Mouse (Mus musculus) intestine, embryonic 16.5 days (tissue): ENCODE results near the gene Tulp2. TPM values are rescaled to one million over a fixed set of nuclear protein-coding genes. Genes with fewer than 3 reads are reported as not detected.
A peak's percentile ranks its signal among the peaks of the same experiment; 100 is the strongest.
"Not testable (repeated sequence)": the region's sequence is repeated elsewhere in the genome, so short reads cannot be mapped to it uniquely, and the experiment has no call there.

Source experiments
- ATAC-seq: fragments of 200-750 bp; cut with Nextera tagmentation; 2 replicates; pipeline ENCODE4 v1.8.0; 2017; ENCODE audit warnings: moderate TSS enrichment, moderate library complexity
- H3K27ac ChIP-seq: fragments of 300-500 bp; sonication (generic); 2 replicates; pipeline ENCODE4 v1.5.1; 2014; ENCODE audit warnings: mild to moderate bottlenecking, low read length
- H3K27me3 ChIP-seq: fragments of 300-500 bp; sonication (generic); replicated peaks from 2 replicates; pipeline ENCODE4 v1.6.1; 2014; ENCODE audit warnings: low read length, control low read depth, mixed read lengths; ENCODE audit not compliant: control insufficient read depth, insufficient read depth
- H3K36me3 ChIP-seq: fragments of 300-500 bp; sonication (generic); 2 replicates; pipeline ENCODE4 v1.6.1; 2014; ENCODE audit warnings: low read length, control low read depth; ENCODE audit not compliant: control insufficient read depth, insufficient read depth
- H3K4me1 ChIP-seq: fragments of 300-500 bp; sonication (generic); 2 replicates; pipeline ENCODE4 v1.6.1; 2014; ENCODE audit warnings: low read length, control low read depth, mixed read lengths; ENCODE audit not compliant: control insufficient read depth, insufficient read depth
- H3K4me2 ChIP-seq: fragments of 300-500 bp; sonication (generic); 2 replicates; pipeline ENCODE4 v1.6.1; 2014; ENCODE audit warnings: low read depth, low read length, control low read depth
- H3K4me3 ChIP-seq: fragments of 300-500 bp; sonication (generic); 2 replicates; pipeline ENCODE4 v1.5.1; 2014; ENCODE audit warnings: mild to moderate bottlenecking, low read length
- H3K9ac ChIP-seq: fragments of 300-500 bp; sonication (generic); 2 replicates; pipeline ENCODE4 v1.6.1; 2014; ENCODE audit warnings: low read depth, low read length
- H3K9me3 ChIP-seq: fragments of 300-500 bp; sonication (generic); 2 replicates; pipeline ENCODE4 v1.6.1; 2016; ENCODE audit warnings: low read length, control low read depth; ENCODE audit not compliant: control insufficient read depth
- WGBS: fragments of 180-500 bp; shearing (Covaris S2); extraction: QIAGEN DNeasy Blood & Tissue Kit; methylation state at CpG from one replicate; pipeline ENCODE4 v1.1.7; 2014; 5-methylcytosine and 5-hydroxymethylcytosine counted together
- polyA plus RNA-seq: library from polyadenylated mRNA; unstranded; fragments of >200 nt; fragmentation: Nextera tagmentation; extraction: Ambion mirVana; gene quantifications from 2 replicates; pipeline ENCODE4 v1.2.1, GENCODE M21; 2015

Gene Tulp2
- polyA plus RNA-seq, 1 experiment from 2014 or later, result 0.93 TPM

- peak overlapping the region; percentile 82 for H3K4me3 ChIP-seq
- H3K36me3 ChIP-seq, result peaks cover 17% of the 10 kb centered on the region
- H3K27ac ChIP-seq, result peak overlapping the region; percentile 92
- peak overlapping the region; percentile 77 for H3K9ac ChIP-seq
- peaks cover 29% of the 10 kb centered on the region for H3K4me1 ChIP-seq
- peak; percentile 49 for ATAC-seq
- H3K27me3 ChIP-seq, result no peaks in the 10 kb centered on the region
- no peaks in the 10 kb centered on the region for H3K9me3 ChIP-seq
- peak overlapping the region; percentile 67 for H3K4me2 ChIP-seq
- WGBS, result under 1% methylated on average over 43 of the region's 43 CpGs
These were observed 22.7 kb upstream of the Tulp2 start for GRCm38 (mm10) chr7:45458748-45459563.

GRCm38 (mm10) chr7:45459564-45460140 is 22.0 kb upstream of the Tulp2 start, which contains the start of gene Ftl1:
TSS of gene Ftl1 (minus strand) at chr7:45459884.
- H3K27me3 ChIP-seq, H3K9me3 ChIP-seq: not testable (repeated sequence)
- H3K4me1 ChIP-seq, result peaks cover 29% of the 10 kb centered on the region
- H3K36me3 ChIP-seq, result peaks cover 13% of the 10 kb centered on the region
- H3K9ac ChIP-seq, result peak within 1 kb of the TSS; percentile 77
- H3K27ac ChIP-seq, result peak within 1 kb of the TSS; percentile 95
- peak within 1 kb of the TSS; percentile 67 for H3K4me2 ChIP-seq
- H3K4me3 ChIP-seq, result peak within 1 kb of the TSS; percentile 82
- WGBS, result under 1% methylated on average over 31 of the region's 37 CpGs
- ATAC-seq, result peak; percentile 88

- ATAC-seq, result peak; percentile 11
- Histone ChIP-seq H3K36me3 (peaks cover 9% of the 10 kb centered on the region), H3K9ac (peak overlapping the region; percentile 69), H3K4me2 (peak overlapping the region; percentile 54), H3K4me3 (peak overlapping the region; percentile 47), H3K4me1 (peaks cover 32% of the 10 kb centered on the region), H3K27ac (peak overlapping the region; percentile 95), H3K27me3 (no peaks in the 10 kb centered on the region), H3K9me3 (no peaks in the 10 kb centered on the region)
- 62% methylated on average over 7 of the region's 7 CpGs for WGBS
These were observed 21.3 kb upstream of the Tulp2 start for GRCm38 (mm10) chr7:45460377-45460776.

- peak overlapping the region; percentile 54 for H3K4me2 ChIP-seq
- H3K4me1 ChIP-seq, result peaks cover 37% of the 10 kb centered on the region
- H3K27me3 ChIP-seq, result no peaks in the 10 kb centered on the region
- WGBS, result 11% methylated on average over 13 of the region's 13 CpGs
- peak; percentile 57 for ATAC-seq
- H3K36me3 ChIP-seq, result peaks cover 7% of the 10 kb centered on the region
- H3K4me3 ChIP-seq, result peak overlapping the region; percentile 47
- peak overlapping the region; percentile 69 for H3K9ac ChIP-seq
- H3K27ac ChIP-seq, result peak overlapping the region; percentile 95
- H3K9me3 ChIP-seq, result no peaks in the 10 kb centered on the region
These were observed 20.8 kb upstream of the Tulp2 start for GRCm38 (mm10) chr7:45460860-45461314.

- Histone ChIP-seq H3K27ac (peak overlapping the region; percentile 95), H3K4me1 (peaks cover 39% of the 10 kb centered on the region), H3K9ac (peak overlapping the region; percentile 69), H3K9me3 (no peaks in the 10 kb centered on the region), H3K27me3 (no peaks in the 10 kb centered on the region), H3K36me3 (peaks cover 7% of the 10 kb centered on the region), H3K4me3 (no peak overlapping the region), H3K4me2 (peak overlapping the region; percentile 54)
- peak; percentile 1; the same call in 1 of the 2 replicates for ATAC-seq
- 48% methylated on average over 5 of the region's 5 CpGs for WGBS
These were observed 20.4 kb upstream of the Tulp2 start for GRCm38 (mm10) chr7:45461326-45461725.

GRCm38 (mm10) chr7:45461781-45462180 is 19.9 kb upstream of the Tulp2 start:
- H3K9me3 ChIP-seq, result no peaks in the 10 kb centered on the region
- peaks cover 39% of the 10 kb centered on the region for H3K4me1 ChIP-seq
- no peak overlapping the region for H3K9ac ChIP-seq
- peaks cover 7% of the 10 kb centered on the region for H3K36me3 ChIP-seq
- H3K4me2 ChIP-seq, result no peak overlapping the region
- peak overlapping the region; percentile 95 for H3K27ac ChIP-seq
- WGBS, result 69% methylated on average over 4 of the region's 4 CpGs
- no peak for ATAC-seq
- no peaks in the 10 kb centered on the region for H3K27me3 ChIP-seq
- H3K4me3 ChIP-seq, result no peak overlapping the region

- H3K36me3 ChIP-seq, result peaks cover 3% of the 10 kb centered on the region
- H3K27me3 ChIP-seq, result no peaks in the 10 kb centered on the region
- 84% methylated on average over 4 of the region's 4 CpGs for WGBS
- no peak overlapping the region for H3K4me3 ChIP-seq
- ATAC-seq, result no peak
- no peak overlapping the region for H3K4me2 ChIP-seq
- no peaks in the 10 kb centered on the region for H3K9me3 ChIP-seq
- H3K9ac ChIP-seq, result no peak overlapping the region
- peaks cover 39% of the 10 kb centered on the region for H3K4me1 ChIP-seq
- H3K27ac ChIP-seq, result peak overlapping the region; percentile 17; the same call in 1 of the 2 replicates
These were observed 19.4 kb upstream of the Tulp2 start for GRCm38 (mm10) chr7:45462325-45462724.

- not testable (repeated sequence) for H3K27ac ChIP-seq, H3K9ac ChIP-seq, H3K4me3 ChIP-seq, H3K36me3 ChIP-seq, H3K9me3 ChIP-seq, ATAC-seq, H3K27me3 ChIP-seq, H3K4me2 ChIP-seq
- WGBS, result 73% methylated on average over 4 of the region's 4 CpGs
- H3K4me1 ChIP-seq, result peaks cover 37% of the 10 kb centered on the region
These were observed 18.8 kb upstream of the Tulp2 start for GRCm38 (mm10) chr7:45462868-45463267.

- WGBS, result 93% methylated on average over 7 of the region's 7 CpGs
- Histone ChIP-seq H3K36me3 (no peaks in the 10 kb centered on the region; the same call in 1 of the 2 replicates), H3K27me3 (no peaks in the 10 kb centered on the region), H3K4me2 (no peak overlapping the region), H3K9me3 (no peaks in the 10 kb centered on the region), H3K9ac (no peak overlapping the region), H3K4me3 (no peak overlapping the region), H3K27ac (no peak overlapping the region), H3K4me1 (peaks cover 34% of the 10 kb centered on the region)
- ATAC-seq, result no peak
These were observed 17.5 kb upstream of the Tulp2 start for GRCm38 (mm10) chr7:45463987-45464778.
